Mouse (Mus musculus) E14TG2a.4 (cell line): ENCODE results near the gene Sbno2.

ENCODE experiments used
- CTCF ChIP-seq: conservative IDR thresholded peaks from 2 replicates; pipeline ENCODE4 v1.5.1; 2014; ENCODE audit warnings: low read length
- NANOG ChIP-seq: IDR thresholded peaks from 2 replicates; pipeline ENCODE4 v1.6.1; 2014; ENCODE audit warnings: borderline replicate concordance, low read length, mixed read lengths
- POU5F1 ChIP-seq: IDR thresholded peaks from 2 replicates; pipeline ENCODE4 v1.6.1; 2014; ENCODE audit warnings: low read length, borderline replicate concordance

DNA sequence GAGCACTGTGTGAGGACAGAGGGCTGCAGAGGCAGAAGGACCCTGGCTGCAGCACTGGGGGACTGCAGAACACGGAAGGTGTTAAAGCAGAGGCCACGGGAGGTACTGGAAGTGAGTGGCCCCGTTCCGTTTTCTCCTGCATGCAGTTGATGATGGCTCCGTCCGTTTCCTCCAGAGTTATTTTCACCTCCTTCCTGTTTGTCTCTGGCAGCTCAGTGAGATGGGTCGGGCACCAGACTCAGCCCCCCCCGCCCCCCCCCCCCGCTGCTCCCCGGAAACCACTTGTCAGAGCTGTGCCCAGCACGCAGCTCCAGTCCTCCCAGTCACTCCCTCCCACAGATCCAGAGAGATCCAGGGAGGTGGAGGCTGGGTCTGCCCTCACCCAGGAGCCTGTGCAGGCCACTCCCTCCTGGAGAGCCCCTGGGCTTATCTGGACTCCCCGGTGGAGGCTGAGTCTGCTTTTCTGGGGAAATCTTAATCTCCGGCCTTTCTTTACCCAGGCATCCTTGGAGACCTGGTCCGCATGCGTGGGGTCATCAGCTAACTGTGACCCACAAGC is 86.6 kb downstream of the Sbno2 start:
- TF ChIP-seq CTCF (no peak), NANOG (no peak), POU5F1 (no peak)
